Mouse (Mus musculus): Measurements from ENCODE around the gene Efs.
A peak's percentile ranks its signal among the peaks of the same experiment; 100 is the strongest.

GRCm38 (mm10) chr14:54939434-54940175 lies 13.7 kb upstream of the Efs start:
- peak; percentile 79 for TF ChIP-seq CTCF (IDR thresholded peaks at IDR 0.05; ENCODE audit: extremely low read depth, insufficient read depth, low read length)
- no peak for TF ChIP-seq POLR2A (IDR thresholded peaks at IDR 0.05; ENCODE audit: extremely low read depth, insufficient read depth, low read length)
